Mouse (Mus musculus) bone marrow, adult 2 months (tissue): Measurements from ENCODE around the gene Eif2ak1. TPM values are rescaled to one million over a fixed set of nuclear protein-coding genes. Genes with fewer than 3 reads are reported as not detected.

Experiments
- H3K27ac ChIP-seq: fragments of 200-500 bp; 2 replicates; pipeline ENCODE4 v1.5.1; 2012; ENCODE audit warnings: low read depth, mild to moderate bottlenecking, control low read depth, inconsistent platforms, low read length; ENCODE audit not compliant: control insufficient read depth, poor library complexity, insufficient read depth
- H3K4me1 ChIP-seq: fragments of 200-500 bp; 2 replicates; pipeline ENCODE4 v1.6.1; 2011; ENCODE audit warnings: low read length; ENCODE audit not compliant: control insufficient read depth, insufficient read depth
- H3K4me3 ChIP-seq: fragments of 200-500 bp; replicated peaks from 2 replicates; pipeline ENCODE3; 2011; ENCODE audit warnings: mild to moderate bottlenecking, low read depth, low read length, control low read depth; ENCODE audit not compliant: control insufficient read depth
- CTCF ChIP-seq: fragments of 200-500 bp; IDR thresholded peaks from 2 replicates; pipeline ENCODE4 v1.5.1; 2011; ENCODE audit warnings: low read length, control low read depth; ENCODE audit not compliant: control insufficient read depth, insufficient read depth
- POLR2A ChIP-seq: fragments of 200-500 bp; IDR thresholded peaks from 2 replicates; pipeline ENCODE4 v1.6.1; 2011; ENCODE audit warnings: low read depth, mild to moderate bottlenecking, control low read depth, low read length, borderline replicate concordance; ENCODE audit not compliant: control insufficient read depth
- WGBS: fragments of 180-500 bp; shearing (Covaris S2); methylation state at CpG from one replicate; pipeline ENCODE4 v1.1.7; 2018; 5-methylcytosine and 5-hydroxymethylcytosine counted together
- polyA plus RNA-seq: library from polyadenylated mRNA; stranded (reverse); fragments of >200 nt; gene quantifications from 2 replicates; pipeline ENCODE4 v1.2.4, GENCODE M21; 2011; ENCODE audit warnings: low replicate concordance; ENCODE audit not compliant: missing spikeins, insufficient read depth, insufficient read length

The Eif2ak1 gene
- polyA plus RNA-seq, 1 experiment = 67.6 TPM

DNA sequence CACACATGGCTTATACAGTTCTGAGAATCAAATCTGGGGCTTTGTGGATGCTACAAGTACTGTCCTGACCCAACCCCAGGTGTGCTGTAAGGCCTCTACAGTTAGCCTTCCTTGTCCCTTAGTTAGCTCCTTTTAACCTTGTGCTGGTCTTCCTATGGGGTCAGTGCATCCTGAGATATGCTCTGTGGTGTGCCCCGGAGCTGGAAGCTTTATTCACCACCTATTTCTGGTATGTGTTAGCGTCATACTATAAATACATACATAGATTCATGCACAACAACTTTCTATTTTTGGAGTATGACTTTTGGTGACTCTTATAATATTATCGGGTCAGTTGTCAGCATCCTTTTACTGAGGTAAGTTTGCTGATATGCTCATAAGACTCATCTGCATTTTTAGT lies 67.7 kb downstream of the Eif2ak1 start:
- 98% methylated on average over 3 of the region's 3 CpGs for WGBS
- H3K27ac ChIP-seq = no peak overlapping the region
- no peak overlapping the region for H3K4me3 ChIP-seq
- no peaks in the 10 kb centered on the region for H3K4me1 ChIP-seq
- TF ChIP-seq POLR2A (no peak), CTCF (no peak)

- Histone ChIP-seq H3K4me3 (no peak overlapping the region), H3K27ac (no peak overlapping the region), H3K4me1 (no peaks in the 10 kb centered on the region; the same call in 1 of the 2 replicates)
- no peak for TF ChIP-seq POLR2A
- no peak for TF ChIP-seq CTCF
- WGBS = 95% methylated on average over 6 of the region's 6 CpGs
Measured at GRCm38 (mm10) chr5:143890741-143891140, 73.2 kb downstream of the Eif2ak1 start.

DNA sequence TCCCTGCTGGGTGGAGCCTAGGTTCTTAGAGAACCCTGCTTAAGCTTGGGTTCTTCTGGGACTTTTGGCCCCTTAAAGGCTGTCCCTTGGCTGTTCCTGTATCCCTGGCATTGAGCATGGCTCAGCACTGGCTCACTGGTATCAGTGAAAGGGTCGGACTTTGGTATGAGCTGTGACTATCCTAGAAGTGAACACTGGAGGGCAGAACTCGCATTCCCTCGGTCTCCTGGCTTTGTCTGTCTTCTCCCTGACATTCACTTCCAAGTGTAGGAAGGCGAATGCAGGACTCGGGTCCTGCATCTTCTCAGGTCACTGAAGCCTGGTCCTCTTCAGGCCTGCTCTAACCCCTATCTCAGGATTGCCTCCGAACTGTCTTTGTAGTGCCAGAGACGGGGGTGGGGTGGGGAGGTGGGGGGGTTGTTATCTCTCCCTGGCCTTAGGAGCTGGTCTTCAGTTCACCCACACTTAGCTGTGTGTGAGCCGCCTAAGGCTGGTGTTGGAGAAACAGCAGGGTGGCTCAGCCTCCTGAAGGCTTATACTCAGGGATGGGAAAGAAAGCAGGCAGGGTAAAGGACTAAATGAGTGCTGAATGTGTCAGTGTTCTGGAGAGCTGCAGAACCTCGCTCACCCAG lies 74.8 kb downstream of the Eif2ak1 start:
- H3K4me1 ChIP-seq = no peaks in the 10 kb centered on the region; the same call in 1 of the 2 replicates
- no peak overlapping the region for H3K4me3 ChIP-seq
- no peak for TF ChIP-seq CTCF
- TF ChIP-seq POLR2A = no peak
- no peak overlapping the region for H3K27ac ChIP-seq
- 76% methylated on average over 9 of the region's 9 CpGs for WGBS

- Histone ChIP-seq H3K27ac (no peak overlapping the region), H3K4me3 (no peak overlapping the region), H3K4me1 (no peaks in the 10 kb centered on the region; the same call in 1 of the 2 replicates)
- 17% methylated on average over 5 of the region's 5 CpGs for WGBS
- TF ChIP-seq CTCF = no peak
- TF ChIP-seq POLR2A = no peak
Measured at GRCm38 (mm10) chr5:143893396-143893795, 75.8 kb downstream of the Eif2ak1 start.

DNA sequence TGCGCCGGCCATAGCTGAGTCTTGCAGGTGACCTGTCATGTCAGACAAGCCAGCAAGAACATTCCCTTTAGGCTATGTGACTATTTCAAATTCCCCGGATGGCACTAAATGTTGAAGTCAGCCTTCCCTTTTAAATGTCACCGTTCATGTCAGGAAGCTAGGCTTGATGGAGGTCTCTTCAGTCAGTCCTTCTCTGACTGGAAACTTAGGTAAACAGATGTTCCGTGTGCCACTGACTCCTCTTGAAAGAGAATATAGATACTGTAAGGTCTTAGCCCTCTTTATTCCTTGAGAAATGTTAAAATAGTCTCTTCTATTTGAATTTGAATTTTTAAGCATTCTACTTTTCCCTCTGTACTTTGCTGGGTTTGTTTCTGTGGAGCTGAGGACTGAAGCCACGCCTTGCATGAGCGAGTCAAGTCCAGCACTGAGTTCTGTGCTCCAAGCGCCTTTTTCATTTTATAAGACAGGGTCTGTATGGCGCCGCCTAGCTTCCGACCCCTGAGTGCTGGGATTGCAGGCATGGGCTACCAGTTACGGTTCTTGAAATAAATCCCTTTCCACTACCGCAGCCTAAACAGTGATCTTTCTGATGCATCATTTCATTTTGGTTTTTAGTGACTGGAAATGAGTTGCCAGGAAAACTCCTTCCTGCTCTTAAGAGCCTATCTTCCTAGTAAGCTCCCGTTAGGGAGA lies 80.2 kb downstream of the Eif2ak1 start, which contains the start of gene Ankrd61:
Ankrd61 (minus strand) TSS at position 51 of the 696 bp plus-strand sequence.
- H3K27ac ChIP-seq = no peak within 1 kb of the TSS
- no peak within 1 kb of the TSS for H3K4me3 ChIP-seq
- 93% methylated on average over 14 of the region's 14 CpGs for WGBS
- H3K4me1 ChIP-seq = no peaks in the 10 kb centered on the region; the same call in 1 of the 2 replicates
- TF ChIP-seq CTCF (no peak), POLR2A (no peak)

- H3K27ac ChIP-seq = no peak overlapping the region
- 85% methylated on average over 3 of the region's 3 CpGs for WGBS
- H3K4me1 ChIP-seq = no peaks in the 10 kb centered on the region
- TF ChIP-seq POLR2A (no peak), CTCF (no peak)
- no peak overlapping the region for H3K4me3 ChIP-seq
Measured at GRCm38 (mm10) chr5:143902111-143902510, 84.5 kb downstream of the Eif2ak1 start.

DNA sequence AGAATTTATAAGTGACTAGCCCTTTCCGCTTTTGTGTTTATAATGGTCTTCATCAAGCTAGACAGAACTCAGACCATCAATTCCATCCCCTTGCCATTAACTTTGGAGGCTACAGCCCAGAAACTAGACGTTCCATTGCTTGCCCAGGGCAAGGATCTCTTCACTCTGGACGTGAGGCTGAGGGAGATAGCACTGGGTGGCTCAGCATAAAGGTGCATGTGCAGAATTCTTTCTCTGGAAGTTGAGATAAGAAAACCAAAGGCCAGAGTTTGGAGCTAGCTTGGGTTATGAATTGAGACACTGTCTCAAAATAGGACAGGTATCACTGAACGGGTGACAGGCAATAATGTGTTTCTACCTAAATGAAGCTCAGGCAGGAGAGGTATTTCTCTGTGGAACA lies 86.2 kb downstream of the Eif2ak1 start:
- TF ChIP-seq CTCF (no peak), POLR2A (no peak)
- Histone ChIP-seq H3K4me1 (no peaks in the 10 kb centered on the region), H3K4me3 (no peak overlapping the region), H3K27ac (no peak overlapping the region)
- WGBS = 68% methylated on average over 4 of the region's 4 CpGs

GRCm38 (mm10) chr5:143906429-143906828 lies 88.8 kb downstream of the Eif2ak1 start:
- Histone ChIP-seq H3K4me3 (no peak overlapping the region), H3K27ac (no peak overlapping the region), H3K4me1 (no peaks in the 10 kb centered on the region)
- no peak for TF ChIP-seq CTCF
- TF ChIP-seq POLR2A = no peak
- 81% methylated on average over 8 of the region's 8 CpGs for WGBS

DNA sequence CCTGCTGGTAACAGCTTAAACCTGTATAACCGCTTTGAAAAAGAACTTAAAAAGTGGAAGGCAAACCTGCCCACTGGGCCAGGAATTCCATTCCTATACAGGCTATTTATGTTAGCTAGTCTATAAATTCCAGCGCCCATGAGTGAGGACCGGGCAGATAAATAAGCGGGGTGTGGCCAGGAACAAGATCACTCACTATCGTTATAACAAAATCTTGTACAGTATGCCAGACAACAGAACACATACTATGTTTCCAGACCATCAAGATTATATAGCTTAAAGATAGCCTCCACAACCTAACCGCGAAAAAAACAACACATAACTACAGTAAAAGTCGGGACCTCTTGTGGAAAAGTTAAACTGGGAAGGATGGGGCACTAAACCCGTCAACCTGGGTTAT lies 91.3 kb downstream of the Eif2ak1 start:
- Histone ChIP-seq H3K4me1 (no peaks in the 10 kb centered on the region), H3K4me3 (peak overlapping the region; percentile 98), H3K27ac (peak overlapping the region; percentile 94)
- TF ChIP-seq POLR2A = no peak
- TF ChIP-seq CTCF = no peak
- WGBS = 2% methylated on average over 9 of the region's 9 CpGs
